Mouse (Mus musculus) mammary gland, adult 2 months (tissue): ENCODE results near the gene Smc3. TPM values are rescaled to one million over a fixed set of nuclear protein-coding genes. Genes with fewer than 3 reads are reported as not detected.

Experiments used
- polyA plus RNA-seq: library from polyadenylated mRNA; depleted of rRNA; stranded (reverse); fragments of >200 nt; gene quantifications from 2 replicates; pipeline ENCODE4 v1.2.3, GENCODE M21; 2012; ENCODE audit warnings: low replicate concordance; rRNA removed

Smc3 gene
- polyA plus RNA-seq: 2.2 and 3.8 TPM in 2 replicates

DNA sequence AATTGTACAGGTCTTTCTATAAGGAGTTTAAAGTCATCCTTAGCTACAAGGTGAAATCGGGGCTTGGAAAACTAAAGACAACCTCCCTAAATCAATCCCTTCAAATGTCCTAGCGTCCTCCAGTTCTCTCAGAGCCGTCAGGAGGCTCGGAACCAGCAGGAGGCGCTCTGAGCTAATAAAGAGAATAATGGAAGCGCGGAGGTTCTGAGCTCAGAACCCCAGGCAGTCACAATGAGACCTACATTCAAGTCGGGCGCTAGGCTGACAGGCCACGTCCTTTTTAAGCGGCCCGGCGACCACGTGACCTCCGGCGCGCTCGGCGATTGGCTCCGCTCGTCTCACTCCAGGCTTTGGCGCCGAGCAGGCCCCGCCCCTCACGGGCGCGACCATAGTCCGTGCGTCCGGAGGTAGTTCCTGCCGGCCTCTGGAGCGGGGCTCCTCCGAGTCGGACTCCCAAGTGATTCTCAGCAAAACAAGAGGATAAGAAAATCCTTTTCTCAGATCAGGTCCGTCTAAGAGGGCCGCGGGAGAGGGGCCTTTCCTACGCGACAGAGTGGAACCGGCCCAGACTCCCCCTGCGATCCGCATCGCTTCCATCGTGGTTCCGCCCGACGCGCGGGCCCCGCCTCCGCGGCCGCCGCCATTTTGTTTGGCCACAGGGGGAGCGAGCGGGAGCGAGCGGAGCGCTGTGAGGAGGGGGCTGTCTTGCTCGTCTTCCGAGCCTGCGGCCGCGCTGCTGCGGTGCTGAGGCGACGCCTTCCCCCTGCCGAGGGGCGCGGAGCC lies at the start of gene Smc3:
Smc3 (plus strand) TSS at position 642 of the 783 bp plus-strand sequence.

DNA sequence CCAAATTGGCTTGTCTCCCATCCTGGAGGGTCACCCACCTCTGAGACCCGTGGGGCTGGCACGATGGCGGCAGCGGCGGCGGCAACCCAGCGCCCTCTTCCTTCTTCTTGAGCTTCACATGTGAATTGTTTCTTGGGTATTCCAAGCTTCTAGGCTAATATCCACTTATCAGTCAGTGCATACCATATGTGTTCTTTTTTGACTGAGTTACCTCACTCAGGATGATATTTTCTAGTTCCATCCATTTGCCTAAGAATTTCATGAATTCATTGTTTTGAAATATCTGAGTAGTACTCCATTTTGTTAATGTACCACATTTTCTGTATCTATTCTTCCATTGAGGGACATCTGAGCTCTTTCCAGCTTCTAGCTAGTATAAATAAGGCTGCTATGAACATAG lies 11.2 kb upstream of the Smc3 start, which contains the start of gene Nutf2-ps1:
Nutf2-ps1 (minus strand) TSS at position 101 of the 400 bp plus-strand sequence.

DNA sequence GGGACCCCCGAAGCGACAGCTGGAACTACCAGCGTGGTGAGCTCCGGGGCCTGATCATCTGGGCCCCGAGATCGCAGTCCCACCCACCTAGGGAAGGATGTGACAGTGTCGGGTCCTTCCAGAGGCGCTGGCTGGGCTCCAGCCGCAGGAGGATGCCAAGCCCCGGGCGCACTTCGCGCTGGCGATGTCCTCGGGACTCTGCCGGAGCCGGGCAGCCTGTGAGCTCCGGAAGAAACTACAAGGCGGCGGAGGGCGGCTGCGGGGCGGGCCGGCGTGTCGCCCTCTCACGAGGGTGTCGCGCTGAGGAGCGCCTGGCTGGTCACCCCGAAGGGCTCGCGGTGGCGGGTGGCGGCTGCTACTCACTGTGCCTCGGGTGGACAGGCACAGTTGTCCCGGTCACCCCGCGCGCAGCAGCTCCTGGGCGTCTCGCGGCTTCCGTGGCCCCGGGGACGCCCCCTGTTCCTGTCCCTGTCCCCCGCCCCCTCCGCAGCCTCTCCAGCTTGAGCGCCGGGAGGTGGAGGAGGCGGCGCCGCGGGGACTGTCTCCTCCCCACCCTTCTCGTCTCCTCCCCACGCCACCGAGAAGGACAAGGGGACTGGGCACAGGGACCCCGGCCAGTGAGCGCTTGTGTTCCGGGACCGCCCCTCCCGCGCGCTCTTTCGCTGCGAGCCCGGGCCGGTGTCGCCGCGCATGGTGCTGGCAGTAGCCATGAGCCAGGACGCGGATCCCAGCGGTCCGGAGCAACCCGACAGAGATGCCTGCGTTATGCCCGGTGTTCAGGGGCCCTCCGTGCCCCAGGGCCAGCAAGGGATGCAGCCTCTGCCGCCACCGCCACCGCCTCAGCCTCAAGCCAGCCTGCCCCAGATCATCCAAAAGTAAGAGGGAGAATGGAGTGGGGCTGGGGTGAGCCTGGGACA lies 76.8 kb downstream of the Smc3 start, which contains the start of gene Rbm20:
Rbm20 (plus strand) TSS at position 589 of the 917 bp plus-strand sequence.

Other genes with a start within 250 kb of the Smc3 start
- gene Gm10197, start 228.6 kb upstream of the Smc3 start, polyA plus RNA-seq: not detected in 2 replicates
- 3.0 and 5.9 TPM in 2 replicates for gene Smndc1, start 209.8 kb upstream of the Smc3 start, polyA plus RNA-seq
- 4.7 and 11.1 TPM in 2 replicates for gene Dusp5, start 71.3 kb upstream of the Smc3 start, polyA plus RNA-seq
- gene Nutf2-ps1, start 11.3 kb upstream of the Smc3 start, polyA plus RNA-seq: 90.8 and 152 TPM in 2 replicates
- 2.2 and 7.8 TPM in 2 replicates for gene Rbm20, start 76.9 kb downstream of the Smc3 start, polyA plus RNA-seq